Mouse (Mus musculus): ENCODE data around the gene Rabepk.
"Not testable (repeated sequence)": the region's sequence is repeated elsewhere in the genome, so short reads cannot be mapped to it uniquely, and the experiment has no call there.

Gene Rabepk

DNA sequence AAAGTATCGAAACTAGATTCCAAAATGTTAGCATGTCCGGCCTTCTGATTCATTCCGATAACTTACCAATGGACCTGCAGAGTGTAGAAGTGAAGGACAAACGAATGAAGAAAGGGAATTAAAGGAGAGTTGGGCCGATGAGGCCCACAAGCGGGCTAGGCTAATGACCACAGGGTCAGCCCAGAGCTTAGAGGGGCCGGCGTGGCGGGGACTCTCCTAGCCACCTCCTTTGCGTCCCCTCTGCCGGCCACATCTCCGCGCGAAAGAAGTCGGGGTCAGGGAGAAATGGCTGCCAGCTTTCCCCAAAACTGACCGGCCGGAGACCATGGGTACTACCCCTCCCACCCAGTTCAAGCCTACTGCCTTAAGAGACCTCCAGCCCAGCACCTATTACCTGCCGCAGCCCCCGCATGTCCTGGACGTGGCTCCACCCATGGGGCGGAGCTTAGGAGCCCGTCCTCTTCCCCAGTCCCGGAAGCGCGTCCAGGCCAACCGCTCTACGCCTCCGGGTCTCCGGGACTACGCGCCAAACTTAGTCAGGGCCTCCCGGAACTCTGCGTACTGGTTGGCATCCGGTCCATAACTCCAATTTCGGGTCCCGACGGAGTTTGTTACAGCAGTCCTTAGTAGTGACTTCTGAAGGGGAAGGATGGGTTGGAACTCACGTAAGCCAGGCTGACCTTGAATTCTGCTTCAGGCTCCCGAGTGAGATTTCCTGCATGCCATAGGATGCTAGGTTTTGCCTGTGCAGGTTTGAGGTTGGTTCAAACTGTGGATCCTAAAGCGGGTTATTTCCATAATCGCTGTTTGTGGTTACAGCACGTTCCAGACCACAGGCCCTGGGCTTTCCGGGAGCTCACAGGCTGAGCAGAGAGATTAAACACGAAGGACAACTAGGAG is at the start of gene Rabepk:
Gene Rabepk, minus strand, starts transcription at position 556 of the 900 bp plus-strand sequence.
- DNase-seq (ENCODE audit: low spot score), result no peak

- no peak for DNase-seq (ENCODE audit: low spot score)
Measured at GRCm38 (mm10) chr2:34847702-34848101, 48.0 kb upstream of the Rabepk start.

GRCm38 (mm10) chr2:34843211-34843939 is 43.7 kb upstream of the Rabepk start:
- no peak for DNase-seq (ENCODE audit: low spot score)

DNA sequence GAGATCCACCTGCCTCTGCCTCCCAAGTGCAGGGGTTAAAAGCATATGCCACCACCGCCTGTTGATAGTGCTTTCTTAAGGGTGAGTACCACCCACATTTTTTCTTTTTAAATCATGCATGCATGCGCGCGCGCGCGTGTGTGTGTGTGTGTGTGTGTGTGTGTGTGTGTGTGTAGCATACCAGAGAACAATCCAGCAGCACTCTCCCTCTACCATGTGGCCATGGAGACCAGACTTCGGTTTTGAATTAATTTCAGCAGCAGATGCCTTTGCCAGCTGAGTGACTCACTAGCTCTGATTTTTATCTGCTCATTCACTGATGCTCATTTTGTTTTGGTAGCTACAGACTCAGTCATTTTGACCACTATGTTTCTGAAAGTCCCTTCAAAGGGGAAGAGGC is 42.0 kb upstream of the Rabepk start:
- peak; percentile 41 for DNase-seq (ENCODE audit: low spot score)

GRCm38 (mm10) chr2:34840143-34840542 is 40.4 kb upstream of the Rabepk start:
- not testable (repeated sequence) for DNase-seq (ENCODE audit: low spot score)

DNA sequence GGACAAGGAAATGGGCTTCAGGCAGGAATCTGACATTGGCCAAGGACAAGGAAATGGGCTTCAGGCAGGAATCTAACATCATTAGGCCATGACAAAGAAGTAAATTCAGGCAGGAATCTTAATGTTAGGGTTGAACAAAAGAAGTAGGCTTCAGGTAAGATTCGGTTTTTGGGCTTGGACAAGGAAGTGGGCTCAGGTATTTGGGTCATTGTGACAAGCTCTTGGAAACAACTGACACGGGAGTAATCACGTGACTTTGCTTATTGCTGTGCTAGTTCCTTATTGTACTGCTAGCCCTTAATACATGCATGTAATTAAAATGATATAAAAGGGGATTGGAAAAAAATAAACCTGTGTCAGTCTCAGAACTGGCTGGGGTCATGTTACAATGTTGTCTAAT is 36.0 kb upstream of the Rabepk start:
- no peak for DNase-seq (ENCODE audit: low spot score)

DNA sequence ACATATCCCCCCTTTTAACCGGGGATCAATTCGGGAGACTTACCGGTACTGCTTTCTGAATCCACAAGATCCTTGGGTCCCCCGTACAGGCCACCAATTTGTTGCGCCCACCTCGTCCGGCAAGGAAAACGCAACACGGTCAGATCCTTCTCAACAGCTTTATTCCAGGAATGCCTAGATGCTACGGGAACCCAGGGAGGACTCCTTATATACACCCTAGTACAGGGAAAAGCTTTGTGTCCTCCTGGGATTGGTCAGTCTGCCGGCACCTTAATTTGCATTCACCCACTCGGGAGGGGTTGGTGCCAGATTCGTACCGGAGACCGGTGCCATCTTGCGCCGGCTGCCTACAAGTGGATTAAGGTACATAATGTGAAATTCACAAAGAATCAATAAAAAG is 33.9 kb upstream of the Rabepk start:
- DNase-seq (ENCODE audit: low spot score), result no peak

GRCm38 (mm10) chr2:34832766-34833457 is 33.2 kb upstream of the Rabepk start, which contains the start of gene Gm34653:
Gm34653 (plus strand) TSS chr2:34833007.
- DNase-seq (ENCODE audit: low spot score), result not testable (repeated sequence)

DNA sequence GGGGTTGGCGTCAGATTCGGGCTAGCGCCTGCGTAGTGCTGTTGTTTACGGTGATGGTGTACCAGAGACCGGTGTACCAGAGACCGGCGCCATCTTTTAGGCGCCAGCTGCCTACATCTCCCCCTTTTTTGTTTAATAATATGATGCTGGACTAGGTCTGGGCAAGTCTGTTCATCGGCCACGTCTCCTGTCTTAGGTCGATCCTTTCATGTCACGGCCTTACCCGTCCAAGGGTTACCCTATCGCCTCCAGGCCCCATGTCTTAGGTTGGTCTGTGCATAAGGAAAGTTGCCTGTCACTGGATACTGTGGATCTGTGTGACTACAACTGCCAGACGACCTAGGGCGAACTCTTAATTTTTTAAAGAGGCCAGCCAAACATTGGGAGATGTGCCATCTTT is 30.4 kb upstream of the Rabepk start:
- DNase-seq (ENCODE audit: low spot score), result not testable (repeated sequence)

GRCm38 (mm10) chr2:34828026-34828425 is 28.3 kb upstream of the Rabepk start:
- DNase-seq (ENCODE audit: low spot score), result no peak

GRCm38 (mm10) chr2:34827591-34827990 is 27.9 kb upstream of the Rabepk start:
- no peak for DNase-seq (ENCODE audit: low spot score)

DNA sequence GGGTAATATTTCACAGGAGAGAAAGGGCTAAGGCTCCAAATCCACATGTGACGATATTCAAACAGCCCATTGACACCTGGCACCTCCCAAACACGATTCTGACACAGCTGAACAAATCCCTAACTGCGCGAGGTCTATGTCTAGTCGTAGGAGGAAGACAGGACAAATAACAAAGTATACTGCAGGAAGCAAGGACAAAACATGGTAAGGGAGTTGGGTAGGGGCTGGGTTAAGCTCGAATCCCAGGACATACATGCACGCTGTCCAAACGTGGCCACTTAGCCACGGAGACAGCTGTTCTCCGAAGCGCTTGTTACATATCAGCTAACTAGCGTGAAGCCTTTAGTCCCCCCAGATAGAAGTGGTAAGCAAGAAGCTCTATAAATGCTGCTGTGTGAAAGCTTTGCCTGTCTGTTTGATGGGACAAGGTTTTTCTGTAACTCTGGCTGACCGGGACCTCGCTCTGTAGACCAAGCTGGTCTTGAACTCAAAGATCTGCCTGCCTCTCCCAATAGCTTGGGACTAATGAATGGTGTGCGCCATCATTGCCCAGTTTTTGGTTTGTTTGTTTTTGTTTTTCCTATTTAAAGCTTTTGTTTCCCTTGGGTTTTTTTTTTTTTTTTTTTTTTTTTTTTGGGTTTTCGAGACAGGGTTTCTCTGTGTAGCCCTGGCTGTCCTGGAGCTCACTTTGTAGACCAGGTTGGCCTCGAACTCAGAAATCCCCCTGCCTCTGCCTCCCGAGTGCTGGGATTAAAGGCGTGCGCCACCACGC is 26.9 kb upstream of the Rabepk start:
- no peak for DNase-seq (ENCODE audit: low spot score)

DNA sequence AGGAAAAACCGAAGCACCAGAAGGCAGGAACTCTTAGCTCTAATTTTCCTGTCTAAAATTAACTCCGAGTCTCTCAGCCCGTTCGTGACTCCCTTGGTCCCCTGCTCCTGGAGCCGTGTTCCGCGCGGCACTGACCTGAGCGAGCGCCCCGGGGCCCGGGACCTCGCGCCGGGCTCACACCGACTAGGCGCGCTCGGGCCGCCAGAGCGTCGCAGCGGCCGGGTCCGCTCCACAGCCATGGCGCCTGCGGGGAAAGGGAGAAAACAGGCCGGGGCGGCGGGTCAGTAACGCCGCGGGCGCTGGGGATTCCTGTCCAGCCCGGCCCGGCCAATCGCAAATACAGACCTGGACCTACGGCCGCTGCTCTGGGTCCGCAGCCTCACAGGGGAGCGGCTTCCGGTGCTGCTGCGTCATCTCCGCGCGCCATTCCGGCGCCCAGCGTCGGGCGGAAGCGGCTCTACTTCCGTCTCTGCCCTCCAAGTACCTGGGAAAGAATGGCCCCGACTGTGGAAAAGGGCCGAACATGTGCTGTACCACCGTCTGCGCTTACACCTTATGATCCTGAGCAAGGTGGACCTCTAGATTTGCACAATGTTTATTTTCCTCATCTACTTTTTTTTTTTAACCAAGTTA is 26.2 kb upstream of the Rabepk start, which contains the start of gene Fbxw2:
Gene Fbxw2, minus strand, starts transcription at position 485 of the 633 bp plus-strand sequence.
- peak; percentile 62 for DNase-seq (ENCODE audit: low spot score)

- no peak for DNase-seq (ENCODE audit: low spot score)
Measured at GRCm38 (mm10) chr2:34818492-34818891, 18.8 kb upstream of the Rabepk start.

DNA sequence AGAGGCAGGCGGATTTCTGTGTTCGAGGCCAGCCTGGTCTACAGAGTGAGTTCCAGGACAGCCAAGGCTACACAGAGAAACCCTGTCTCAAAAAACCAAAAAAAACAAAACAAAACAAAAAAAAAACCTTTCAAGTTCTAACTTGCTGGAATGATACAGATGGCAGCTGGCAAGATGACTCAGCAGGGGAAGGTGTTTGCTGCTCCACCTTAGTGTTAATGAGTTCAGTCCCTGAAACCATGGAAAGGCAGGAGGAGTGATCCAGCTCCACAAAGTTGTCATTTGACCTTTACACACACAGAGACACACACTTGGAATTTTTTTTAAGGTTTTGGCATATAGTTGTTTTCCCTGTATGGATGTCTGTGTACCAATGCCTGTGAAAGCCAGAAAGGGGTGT is 16.2 kb upstream of the Rabepk start:
- DNase-seq (ENCODE audit: low spot score), result not testable (repeated sequence)

DNA sequence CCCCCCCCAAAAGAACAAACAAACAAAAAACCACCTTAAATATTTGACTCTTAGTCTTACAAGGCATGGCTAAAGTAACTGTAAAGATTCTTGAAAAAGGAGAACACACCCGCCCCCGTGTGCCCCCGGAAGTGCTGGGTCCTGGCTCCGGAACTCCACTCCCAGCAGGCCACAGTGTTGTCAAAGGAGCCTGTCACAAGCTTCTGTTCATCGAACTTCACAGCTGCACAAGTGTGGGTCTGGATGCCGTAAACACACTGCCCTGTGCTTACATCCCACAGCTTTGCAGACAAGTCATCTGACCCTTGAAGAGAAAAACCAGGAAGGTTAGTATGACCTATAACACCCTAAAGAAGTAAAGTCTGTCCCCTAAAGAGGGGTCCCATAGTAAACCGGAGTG is 13.0 kb upstream of the Rabepk start:
- DNase-seq (ENCODE audit: low spot score), result no peak

- no peak for DNase-seq (ENCODE audit: low spot score)
Measured at GRCm38 (mm10) chr2:34810775-34811174, 11.1 kb upstream of the Rabepk start.

DNA sequence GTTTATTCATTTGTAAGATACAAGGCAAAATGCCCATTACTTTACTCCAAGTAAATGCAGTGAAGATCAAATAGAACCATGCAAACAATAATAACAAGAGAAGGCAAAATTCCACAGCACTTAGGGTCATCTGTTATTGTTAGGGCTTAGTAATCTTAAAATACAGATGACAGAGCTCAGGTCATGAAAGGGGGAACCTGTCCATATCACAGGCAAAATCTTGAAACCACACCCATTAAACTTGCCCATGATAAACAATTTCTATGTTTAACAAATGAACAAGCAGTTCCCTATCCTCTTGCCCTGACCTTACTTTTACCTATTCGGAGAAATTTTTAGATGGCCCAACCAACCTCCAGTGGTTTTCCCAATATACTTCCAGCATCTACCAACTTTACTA is 9.9 kb upstream of the Rabepk start:
- DNase-seq (ENCODE audit: low spot score), result no peak

DNA sequence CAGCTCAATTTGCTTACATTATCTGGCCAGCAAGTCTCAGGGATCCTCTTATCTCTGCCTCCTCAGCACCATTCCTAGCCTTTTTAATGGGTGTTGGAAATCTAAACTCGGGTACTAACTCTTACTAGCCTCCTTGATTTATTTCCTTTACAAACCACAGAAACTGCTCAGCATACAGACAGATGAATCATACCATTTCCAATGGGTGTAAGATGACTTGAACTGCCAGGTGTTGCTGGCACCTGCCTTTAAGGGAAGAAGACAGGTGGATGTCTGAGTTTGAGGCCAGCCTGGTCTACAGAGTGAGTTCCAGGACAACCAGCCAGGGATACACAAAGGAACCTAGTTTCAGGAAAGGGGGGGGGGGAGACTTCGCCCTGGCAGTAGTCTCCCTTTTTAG is 8.3 kb upstream of the Rabepk start:
- DNase-seq (ENCODE audit: low spot score), result no peak

DNA sequence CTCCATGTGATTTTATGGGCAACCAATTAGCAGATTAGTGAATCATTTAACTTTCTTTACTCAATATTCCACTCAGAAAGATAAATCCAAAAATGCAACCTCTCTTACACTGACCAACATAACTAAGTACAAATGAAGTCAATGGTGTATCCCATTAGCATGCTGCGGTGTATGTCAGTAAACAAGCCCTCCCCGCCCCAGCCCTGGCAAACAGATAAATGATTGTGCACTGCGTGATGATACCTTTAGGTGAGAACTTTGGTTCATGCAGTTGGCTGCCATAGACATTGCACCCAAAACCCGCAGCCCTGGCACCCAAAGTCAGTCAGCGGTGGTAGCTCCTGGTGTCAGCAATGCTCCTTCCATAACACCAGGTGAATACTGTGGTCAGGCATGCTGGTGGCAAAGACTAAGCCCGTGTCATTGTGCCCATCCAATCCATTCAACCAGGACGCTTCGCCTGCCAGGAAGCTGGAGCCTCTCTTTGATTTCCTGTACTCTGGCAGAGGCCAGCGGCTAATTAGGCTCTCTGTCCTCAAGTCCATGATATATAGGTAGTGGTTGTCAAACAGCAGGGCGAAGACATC is 5.7 kb upstream of the Rabepk start:
- DNase-seq (ENCODE audit: low spot score), result no peak

DNA sequence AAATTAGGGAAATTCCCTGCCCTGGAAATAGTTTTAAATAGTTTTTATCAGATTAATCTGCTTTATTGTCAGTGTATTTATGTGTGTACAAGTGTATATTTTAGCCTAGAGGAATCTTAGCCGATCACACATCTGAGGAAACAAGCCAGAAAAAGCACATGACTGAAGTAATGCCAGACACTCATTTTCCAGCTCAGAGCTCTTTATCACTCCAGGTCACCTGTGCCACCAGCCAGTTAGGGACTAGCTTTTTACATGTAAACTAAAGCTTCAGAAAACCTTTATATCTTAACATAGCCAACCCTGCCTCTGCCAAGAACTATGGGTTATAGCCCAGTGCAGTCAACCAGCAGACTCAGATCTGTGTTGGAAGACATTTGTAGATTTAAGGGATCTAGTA is 5.1 kb upstream of the Rabepk start:
- DNase-seq (ENCODE audit: low spot score), result no peak

Measured in layer of hippocampus, adult 9-10 months (tissue).